Mouse (Mus musculus): ENCODE measurements around the gene Exph5.

Gene Exph5

DNA sequence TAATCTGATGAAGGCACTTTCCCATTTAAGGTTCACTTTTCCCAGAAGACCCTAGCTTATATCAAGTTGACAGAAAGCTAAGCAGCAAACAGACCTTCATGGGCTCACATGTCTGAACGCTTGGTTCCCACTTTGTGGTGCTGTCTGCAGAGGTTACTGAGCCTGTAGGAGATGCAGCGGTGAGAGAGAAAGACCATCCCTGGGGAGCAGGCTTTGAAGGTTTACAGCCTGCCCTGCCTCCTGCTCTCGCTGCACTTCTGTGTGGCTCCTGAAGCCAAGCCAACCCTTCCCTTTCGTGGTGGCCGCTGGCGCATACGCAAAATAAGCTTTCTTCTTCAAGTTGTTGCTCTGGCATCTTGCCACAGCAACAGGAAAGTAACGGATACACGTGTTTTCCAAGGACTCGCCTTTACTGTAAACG lies 100.8 kb downstream of the Exph5 start, which contains the start of gene 4930550C14Rik:
Gene 4930550C14Rik (plus strand): TSS at position 35 of the 421 bp plus-strand sequence.
- in situ Hi-C loops (cut with MboI; ENCODE audit: low sequenced_read_pairs) = no loop called here

DNA sequence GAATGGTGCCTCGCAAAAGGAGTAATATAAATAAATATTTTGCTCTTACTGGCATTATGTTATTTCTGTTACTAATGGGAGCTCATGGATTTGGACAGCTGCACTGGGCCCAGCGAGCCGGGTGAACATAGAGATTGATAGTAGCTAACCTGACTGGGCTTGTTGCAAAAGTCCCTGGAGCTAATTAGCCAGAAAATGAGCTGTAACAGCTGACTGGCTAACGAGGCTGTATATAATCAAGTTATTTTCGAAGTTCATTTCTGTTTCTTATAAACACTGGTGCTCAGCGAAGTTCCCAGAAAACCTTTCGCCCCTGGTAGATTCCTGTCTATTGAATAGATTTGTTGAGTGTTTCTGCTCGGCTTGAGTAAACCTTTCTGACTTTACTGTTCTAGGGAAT lies 101.5 kb downstream of the Exph5 start:
- in situ Hi-C loops (cut with MboI; ENCODE audit: low sequenced_read_pairs) = no loop called here

DNA sequence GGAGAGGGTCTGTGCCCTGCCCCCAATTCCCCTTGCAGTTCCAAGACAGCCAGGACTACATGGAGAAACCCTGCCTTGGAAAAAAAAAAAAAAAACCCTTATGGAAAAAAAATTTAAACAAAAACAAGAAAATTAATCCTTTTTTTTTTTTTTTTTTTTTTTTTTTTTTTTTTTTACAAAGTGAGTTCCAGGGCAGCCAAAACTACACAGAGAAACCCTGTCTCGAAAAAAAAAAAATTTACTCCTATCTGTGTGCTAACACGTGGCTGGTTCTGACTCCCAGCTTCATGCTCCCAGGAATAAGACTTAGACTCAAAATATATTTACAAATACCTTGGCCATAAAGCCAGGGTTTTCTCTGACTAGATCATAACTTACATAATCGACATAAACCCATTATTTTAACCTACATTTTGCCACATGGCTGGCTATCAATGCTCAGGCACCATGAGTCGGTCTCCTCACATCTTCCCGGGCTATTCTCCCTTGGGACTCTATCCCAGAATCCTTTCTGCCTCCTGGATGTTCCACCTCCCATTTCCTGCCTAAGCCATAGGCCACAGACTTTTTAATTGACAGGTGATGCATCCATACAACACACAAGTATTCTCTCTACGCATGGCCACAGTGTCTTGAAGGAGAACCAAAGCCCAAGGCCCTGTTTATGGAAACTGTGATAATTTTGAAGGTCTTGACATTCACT lies 102.7 kb downstream of the Exph5 start:
- in situ Hi-C loops (cut with MboI; ENCODE audit: low sequenced_read_pairs) = no loop called here

DNA sequence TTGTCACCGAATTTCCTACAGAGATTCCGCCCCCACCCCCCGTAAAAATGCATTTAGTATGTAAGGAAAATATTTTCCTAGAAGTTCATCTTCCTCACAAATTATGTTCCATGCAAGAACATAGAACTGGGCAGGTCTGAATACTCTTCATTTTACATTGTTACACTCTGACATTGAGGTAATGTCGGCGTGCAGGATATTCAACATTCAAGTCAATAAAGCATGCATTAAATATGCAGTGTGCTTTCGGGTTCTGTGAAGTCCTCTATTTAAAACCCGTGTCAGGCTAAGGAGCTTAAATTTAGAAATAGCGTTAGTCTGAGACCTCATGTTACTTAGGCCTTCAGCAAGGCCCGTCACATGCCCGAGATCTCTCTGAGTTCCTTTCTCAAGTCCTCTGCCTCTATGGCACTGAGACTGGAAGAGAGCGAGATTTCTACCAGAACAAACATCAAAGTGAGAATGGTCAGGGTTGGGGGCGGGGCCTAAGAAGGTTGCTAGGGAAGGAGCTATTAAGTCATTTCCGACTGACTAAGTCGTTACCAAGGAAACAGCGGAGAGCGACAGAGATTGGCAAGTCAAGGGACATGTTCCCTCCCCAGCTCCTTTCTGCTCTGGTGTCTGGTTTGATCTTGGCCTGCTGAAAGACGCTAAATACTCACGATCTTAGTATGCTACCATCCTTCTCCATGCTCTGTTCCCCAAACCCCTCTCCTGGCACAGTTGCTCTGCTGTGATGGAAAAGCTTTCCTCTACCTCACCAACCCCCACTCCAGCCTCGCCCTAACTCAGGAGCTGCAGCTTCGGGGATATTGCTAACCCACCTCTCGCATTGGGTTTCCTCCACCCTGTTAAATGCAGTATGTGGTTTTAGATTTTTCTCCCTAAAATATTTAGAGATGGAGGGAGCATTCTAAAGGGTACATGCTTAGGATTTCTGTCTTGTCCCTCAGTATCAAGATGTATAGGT lies 103.6 kb downstream of the Exph5 start:
- in situ Hi-C loops (cut with MboI; ENCODE audit: low sequenced_read_pairs) = no loop called here

DNA sequence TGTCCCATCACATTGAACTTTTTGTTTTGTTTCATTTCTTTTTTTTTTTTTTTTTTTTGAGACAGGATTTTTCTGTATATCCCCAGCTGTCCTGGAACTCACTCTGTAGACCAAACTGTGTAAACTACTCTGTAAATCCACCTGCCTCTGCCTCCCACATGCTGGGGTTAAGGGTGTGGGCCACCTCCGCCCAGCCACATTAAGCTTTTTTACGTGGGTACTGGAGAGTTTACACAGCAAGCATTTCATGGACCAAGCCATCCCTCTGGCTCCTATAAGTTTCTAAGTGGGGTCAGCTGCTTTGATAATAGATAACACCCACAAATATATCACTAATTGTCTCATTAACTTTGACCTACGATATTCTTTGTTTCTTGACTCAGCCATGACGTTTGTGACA lies 107.1 kb downstream of the Exph5 start:
- in situ Hi-C loops (cut with MboI; ENCODE audit: low sequenced_read_pairs) = no loop called here

DNA sequence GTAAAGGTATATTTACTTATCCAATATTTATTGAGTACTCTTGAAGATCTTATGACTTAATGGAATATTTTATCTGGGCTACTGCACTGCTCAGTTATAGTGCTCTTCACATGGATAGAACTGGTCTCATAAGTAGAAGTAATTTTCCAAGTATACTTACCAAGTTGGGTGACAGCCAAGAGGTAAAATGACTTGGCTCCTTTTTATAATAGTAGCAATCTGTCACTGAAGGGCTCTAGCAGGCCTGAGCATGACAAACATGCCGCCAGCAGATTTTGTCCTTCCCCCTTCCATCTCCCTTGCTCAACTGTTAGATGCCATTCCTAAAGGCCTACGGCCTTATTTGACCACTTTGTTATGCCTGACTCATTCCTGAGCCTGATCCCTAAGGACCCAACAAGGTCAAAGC lies 107.5 kb downstream of the Exph5 start:
- in situ Hi-C loops (cut with MboI; ENCODE audit: low sequenced_read_pairs) = no loop called here

DNA sequence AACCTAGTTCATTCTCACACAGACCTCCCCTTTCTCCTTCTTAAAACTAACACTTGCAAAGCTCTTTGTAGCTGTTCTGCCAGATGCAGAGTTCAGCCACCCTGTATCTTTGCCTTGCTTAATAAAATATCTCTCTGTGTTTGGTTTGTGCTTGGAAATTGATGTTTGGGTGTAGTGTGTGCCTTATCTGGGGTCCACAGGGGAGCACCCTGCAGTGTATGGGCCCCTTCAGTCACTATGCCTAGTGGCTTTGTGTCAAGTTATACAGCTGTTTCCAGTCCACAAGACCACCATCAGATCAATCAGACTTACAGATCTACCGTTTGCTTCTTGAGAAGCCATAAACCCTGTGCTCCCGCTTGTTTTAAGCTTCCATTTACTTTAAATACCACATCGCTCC lies 108.0 kb downstream of the Exph5 start:
- in situ Hi-C loops (cut with MboI; ENCODE audit: low sequenced_read_pairs) = no loop called here

DNA sequence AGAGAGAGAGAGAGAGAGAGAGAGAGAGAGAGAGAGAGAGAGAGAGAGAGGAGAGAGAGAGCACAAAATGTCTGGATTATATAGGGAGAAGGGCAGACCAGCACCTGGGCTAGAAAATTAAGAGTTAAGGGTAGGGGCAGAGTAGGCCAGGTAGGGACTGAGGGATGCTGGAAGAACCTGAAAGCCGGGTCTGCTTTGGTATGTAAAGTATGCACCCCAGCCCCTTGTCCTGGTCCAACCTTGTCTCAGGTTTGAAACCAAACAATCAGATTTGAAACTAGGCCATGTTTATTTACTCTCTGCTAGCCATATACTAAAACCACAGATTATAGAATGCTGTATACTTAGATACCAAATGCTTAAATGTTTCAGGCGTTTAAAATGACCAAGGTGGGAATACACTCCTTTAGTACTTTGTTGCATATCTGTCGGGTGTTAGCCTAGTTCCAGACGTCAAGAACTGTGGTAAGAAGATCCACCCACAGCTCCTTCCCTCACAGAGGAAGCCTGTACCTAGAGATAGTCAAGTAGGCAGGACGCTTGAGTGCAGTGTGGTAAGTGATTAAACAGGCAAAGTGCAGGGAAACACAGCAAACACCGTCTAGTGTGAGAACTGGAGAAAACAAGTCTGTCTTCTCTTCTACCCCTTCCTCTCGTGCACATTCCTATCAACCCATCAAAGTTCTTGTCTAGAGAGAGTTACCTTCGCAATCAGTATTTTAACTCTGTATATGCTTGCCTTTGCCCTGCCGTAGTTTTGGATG lies 120.8 kb downstream of the Exph5 start:
- in situ Hi-C loops (cut with MboI; ENCODE audit: low sequenced_read_pairs) = no loop called here

DNA sequence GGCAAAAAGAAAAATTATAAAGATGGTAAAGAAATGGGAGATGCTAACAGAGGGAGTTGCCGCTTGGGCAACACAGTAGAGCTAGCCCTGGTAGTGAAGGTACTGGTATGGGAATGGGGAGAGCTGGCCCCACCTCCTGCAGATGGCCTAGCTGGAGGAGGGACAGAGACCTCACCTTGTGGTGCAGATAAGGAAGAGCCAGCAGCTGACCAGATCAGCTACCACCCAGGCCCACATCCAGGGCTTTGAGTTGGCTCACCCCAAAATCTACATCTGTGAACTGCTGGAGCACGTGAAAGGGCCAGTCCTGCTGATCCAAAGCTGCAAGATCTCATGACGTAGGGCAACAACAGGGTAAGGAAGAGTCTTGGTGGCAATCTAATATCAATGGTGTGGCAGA lies 125.3 kb downstream of the Exph5 start:
- in situ Hi-C loops (cut with MboI; ENCODE audit: low sequenced_read_pairs) = no loop called here
